Mouse (Mus musculus): ENCODE results near the gene BC017158.

The BC017158 gene

DNA sequence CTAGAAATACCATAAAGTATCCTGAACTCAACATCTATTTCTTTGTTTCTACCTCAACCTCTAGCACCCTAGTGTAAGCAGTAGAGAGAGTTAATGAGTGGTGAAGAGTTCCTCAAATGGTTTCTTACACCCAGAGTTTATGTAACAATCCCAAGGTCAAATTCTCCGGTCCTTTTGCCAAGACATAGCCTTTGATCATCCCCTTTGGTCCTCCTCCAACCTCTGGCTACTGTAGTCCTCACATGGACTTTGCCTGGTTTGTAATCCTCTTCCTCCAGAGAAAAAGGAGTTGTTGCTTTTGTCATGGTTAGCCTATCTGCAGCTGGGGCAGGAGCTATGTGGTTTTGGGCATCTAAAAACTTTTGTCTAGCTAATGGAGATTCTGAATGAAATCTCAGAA, 62.5 kb downstream of the BC017158 start:
- in situ Hi-C loops (cut with MboI): no loop called here

DNA sequence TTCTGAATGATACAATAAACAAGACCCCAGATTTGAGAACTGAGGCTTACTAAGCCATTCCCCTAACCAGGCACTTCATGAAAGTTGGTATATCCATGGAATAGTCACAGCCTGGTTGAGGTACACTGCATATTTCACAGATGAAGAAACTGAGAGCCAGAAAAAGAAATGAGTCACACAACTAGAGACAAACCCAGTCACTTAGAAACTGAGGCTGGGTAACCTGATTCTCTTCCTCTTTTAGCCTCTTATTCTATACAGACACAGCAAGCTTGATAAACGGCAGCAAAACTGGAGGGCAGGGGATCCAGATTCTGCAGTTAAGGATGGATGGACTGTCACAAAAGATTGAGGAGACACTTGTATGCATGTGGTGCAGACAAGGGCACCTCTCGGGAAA, 63.2 kb downstream of the BC017158 start:
- in situ Hi-C loops (cut with MboI): no loop called here

DNA sequence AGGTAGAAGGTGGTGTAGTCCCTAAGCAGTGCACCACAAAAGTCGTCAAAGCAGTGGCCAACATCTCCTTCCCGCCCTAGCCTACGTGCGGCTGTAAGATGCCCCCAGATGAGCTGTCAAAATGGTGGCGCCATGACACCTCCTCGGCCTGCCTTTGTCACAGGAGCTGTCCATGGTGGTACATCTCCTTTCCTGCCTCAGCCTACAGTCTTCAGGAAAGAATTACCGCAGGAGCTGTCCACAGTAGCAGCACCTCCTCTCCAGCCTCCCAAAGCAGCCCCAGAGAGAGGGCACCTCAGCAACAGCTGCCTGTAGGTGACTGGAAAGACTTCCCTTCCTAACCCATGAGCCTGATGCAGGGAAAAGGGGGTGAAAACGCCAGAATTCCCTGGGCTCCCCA, 66.2 kb downstream of the BC017158 start:
- in situ Hi-C loops (cut with MboI): no loop called here
